Mouse (Mus musculus) right cerebral cortex, postnatal 25 days (tissue): Measurements from ENCODE around the gene Gng10.

ENCODE experiments used
- DNase-seq: peaks from one replicate; pipeline ENCODE4 v3.0.0; 2022

Gng10 gene

DNA sequence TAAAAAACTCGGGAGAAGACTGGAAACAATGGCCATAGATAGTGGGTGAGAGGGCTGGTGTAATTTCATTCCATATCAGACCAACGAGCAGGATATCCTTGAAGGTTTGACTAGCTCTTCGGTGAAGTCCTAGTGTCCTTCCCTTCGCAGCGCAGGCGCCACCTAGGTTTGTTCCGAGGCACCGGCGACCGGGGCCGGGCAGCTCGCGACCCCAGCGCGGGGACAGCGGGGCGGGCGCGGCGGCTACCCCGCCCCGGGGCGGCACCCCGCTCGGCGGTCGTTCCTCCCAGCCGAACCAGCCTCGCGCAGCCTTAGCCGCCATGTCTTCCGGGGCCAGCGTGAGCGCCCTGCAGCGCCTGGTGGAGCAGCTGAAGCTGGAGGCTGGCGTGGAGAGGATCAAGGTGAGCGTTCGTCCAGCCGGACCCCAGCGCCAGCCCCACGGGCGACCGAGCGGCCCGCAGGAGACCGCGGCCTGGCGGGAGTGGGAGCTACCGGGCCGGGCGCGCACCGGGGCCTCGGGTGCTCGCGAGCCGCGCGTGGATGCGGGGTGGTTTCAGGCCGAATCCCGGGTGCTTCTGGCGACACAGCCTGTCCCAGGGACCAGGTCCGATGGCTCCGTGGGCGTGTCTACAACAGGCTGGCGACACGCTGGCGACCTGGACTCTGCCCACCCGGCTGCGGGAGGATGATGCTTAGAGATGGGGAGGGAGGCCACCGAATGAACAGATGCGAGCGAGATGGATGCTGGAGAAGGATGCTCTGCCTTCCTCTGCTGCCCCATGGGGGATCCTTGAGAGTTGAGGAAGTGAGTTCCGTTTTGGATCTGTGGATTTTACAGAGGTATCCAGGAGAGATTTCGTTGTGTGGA lies at the start of gene Gng10:
TSS of gene Gng10 (plus strand) at position 171 of the 868 bp plus-strand sequence.
- DNase-seq = peak; percentile 85

DNA sequence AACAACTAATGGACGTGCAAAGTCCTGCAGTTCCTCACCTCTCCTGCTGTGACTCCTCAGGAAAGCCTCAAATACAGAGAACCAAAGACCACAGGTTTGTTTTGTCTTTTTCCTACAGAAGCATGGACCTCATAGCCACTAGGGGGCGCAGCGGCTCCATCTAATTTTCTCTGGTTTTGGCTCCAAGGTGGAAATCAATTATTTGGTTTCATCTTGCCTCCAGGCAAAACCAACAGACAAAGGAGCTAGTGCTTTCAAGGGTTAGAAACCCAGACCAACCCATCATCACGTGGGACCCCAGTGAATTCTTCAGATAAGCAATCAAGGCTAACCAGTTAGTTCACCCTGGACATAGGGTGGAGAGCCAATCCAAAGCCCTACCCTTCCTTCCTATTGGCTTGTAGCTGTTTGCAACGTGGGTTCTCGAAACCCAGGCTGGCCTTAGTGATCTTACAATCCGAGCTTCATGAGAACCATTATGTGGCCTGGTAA lies 49.7 kb upstream of the Gng10 start:
- peak; percentile 54 for DNase-seq

DNA sequence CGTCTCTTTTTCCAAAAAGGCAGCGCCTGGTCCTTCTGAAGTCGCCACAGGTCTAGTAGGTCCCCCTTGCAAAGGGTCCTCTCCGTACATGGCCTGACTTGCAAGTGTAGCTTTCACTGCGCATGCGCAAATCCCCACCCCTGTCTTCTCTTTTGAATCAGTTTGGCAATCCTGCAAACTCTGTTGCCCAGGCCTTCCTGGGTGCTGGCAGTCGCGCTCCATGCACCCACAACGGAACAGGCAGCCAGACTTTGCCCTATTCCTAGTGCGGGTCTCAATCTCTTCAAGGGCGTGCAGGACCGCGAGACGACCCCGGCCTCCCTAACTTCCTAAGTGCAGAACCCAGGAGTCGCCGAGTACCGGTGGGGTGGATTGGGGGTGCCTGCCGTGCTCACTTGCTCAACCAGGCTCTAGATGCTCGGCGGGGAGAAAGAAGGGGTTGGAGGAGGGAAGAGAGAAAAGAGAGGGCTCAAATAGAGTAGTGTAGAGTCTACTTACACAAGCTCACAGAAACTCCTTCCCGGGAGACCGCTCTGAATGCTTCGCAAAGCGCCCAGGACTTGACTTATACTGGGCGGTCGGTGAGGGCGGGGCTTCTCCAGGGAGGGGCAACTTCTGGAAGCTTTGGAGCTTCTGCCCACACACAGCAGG lies 48.2 kb upstream of the Gng10 start, which contains the start of gene Ptgr1:
TSS of gene Ptgr1 (minus strand) at position 580 of the 651 bp plus-strand sequence.
- DNase-seq = peak; percentile 63

DNA sequence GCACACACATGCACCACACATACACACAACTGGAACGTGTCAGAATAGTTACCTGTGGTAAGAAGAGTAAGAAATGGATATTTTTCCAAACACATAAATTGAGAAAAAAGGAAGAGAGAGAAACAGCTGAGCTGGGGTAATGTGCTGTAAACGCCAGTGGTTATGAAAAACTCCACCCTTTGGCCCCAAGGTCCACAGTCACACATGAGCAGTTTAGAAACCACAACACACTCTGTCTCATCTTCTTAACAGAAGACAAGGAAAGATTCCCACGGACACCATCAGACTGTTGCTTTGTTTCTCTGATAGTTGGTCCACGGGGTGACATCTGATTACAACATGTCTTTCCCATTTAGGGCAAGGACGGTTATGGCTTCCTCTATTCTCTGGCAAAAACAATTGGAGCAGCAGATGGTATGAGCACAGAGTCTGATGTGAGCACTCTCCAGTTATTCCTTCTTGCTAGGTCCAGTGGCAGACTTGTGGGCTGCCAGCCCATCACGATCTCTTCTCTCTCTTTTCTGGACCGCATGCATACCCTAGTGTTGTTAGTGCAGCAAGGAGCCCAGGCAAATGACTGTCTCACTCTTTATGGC lies 45.5 kb upstream of the Gng10 start:
- DNase-seq = no peak

GRCm38 (mm10) chr4:58990609-58991434 lies 44.1 kb upstream of the Gng10 start:
- DNase-seq = no peak

GRCm38 (mm10) chr4:58992195-58992594 lies 42.7 kb upstream of the Gng10 start:
- no peak for DNase-seq

GRCm38 (mm10) chr4:58994762-58995161 lies 40.1 kb upstream of the Gng10 start, which contains the start of gene Dnajc25:
Gene Dnajc25 (plus strand): TSS chr4:58995062.
- no peak for DNase-seq

GRCm38 (mm10) chr4:58995251-58995693 lies 39.6 kb upstream of the Gng10 start:
- DNase-seq = no peak

- DNase-seq = no peak
Measured at GRCm38 (mm10) chr4:58997081-58997480, 37.8 kb upstream of the Gng10 start.

- no peak for DNase-seq
Measured at GRCm38 (mm10) chr4:58998688-58999087, 36.2 kb upstream of the Gng10 start.

- peak; percentile 72 for DNase-seq
Measured at GRCm38 (mm10) chr4:58999686-59000085, 35.2 kb upstream of the Gng10 start.

DNA sequence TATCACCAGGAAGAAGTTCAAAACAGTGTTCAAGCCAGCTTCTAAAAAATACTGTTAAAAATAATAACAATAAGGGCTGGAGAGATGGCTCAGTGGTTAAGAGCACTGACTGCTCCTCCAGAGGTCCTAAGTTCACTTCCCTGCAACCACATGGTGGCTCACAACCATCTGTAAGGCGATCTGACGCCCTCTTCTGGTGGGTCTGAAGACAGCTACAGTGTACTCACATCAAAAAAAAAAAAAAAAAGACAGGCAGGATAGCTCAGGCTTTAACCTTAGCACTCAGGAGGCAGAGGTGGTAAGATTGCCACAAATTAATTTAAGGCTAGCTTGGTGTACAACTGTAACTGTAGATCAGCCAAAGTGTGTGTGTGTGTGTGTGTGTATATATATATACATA lies 34.3 kb upstream of the Gng10 start:
- no peak for DNase-seq

- DNase-seq = peak; percentile 94
Measured at GRCm38 (mm10) chr4:59002948-59003805, 31.7 kb upstream of the Gng10 start, which contains the start of gene Gm20503. Gene Gm20503 (plus strand): TSS chr4:59003210.

GRCm38 (mm10) chr4:59003806-59004200 lies 31.1 kb upstream of the Gng10 start:
- DNase-seq = no peak

DNA sequence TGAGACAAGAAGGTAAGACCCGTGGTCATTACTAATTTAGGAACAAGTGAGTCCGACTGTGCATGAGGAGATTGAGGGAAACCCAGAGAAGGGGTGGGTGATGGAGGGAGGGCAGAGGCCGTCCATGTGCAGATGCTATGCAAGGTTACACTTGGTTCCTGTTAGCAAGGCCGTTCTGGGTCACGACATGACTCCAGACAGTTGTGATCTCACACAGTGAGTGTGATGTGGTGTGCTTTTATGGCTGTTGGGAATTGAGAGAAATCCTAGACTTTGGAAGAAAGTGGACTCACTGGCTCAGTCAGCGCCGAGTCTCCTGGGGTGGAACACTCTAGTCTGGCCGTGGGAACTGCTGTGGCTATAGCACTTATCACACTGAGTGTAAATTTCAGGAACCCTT lies 28.7 kb upstream of the Gng10 start:
- DNase-seq = no peak

DNA sequence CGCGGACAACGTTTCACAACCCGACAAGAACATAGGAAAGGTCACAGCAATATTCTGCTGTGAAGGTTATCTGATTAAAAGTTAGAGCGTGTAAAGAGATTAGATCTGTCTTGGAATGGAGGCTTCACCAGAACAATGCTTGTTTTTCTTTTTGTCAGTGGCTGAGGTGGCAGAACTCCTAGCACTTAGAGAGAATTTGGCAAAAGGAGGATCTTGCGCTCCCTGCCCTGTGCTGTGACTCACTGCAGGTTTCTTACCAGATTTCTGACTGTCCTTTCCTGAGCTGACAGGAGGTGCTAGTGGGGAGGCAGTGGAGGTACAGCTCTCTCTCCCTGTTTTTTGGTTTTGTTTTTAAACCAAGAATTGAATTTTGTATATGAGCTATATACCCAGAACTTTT lies 27.9 kb upstream of the Gng10 start:
- DNase-seq = no peak

- DNase-seq = no peak
Measured at GRCm38 (mm10) chr4:59007974-59008373, 26.9 kb upstream of the Gng10 start.

DNA sequence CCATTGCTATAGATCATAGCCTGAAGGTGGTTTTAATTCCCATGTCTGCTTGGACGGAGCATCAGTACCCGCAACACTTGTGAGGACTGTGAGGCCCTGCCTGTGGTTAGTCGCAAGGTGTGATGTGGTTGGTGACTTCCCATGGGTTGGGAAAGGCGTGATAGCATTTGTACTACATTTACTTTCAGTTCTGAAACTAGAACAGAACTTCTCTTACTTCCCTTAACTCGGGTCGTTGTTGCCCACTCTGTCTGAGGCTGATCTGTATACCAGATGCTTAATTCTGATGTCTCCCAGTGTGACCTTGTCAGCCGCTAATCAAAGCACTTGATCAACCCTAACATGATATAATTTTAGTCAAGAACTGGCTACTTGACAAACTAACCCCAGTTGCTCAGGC lies 25.7 kb upstream of the Gng10 start:
- DNase-seq = no peak

DNA sequence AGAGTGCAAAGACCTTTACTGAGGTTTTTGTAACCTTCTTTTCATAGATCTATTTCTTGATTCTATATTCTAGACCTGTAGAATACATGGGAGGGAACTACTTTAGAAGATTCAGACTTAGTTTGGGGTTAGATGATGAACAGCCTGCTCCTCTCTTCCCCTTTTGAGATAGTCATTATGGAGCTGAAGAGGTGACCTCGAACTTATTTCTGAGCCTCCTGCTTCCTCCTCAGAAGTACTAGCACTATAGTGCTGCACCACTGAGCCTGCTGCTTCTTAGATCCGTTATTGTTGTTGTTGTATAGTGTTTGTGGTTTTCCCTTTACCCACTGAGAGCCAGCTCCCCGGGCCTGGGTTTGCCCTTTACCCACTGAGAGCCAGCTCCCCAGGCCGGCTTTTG lies 25.2 kb upstream of the Gng10 start:
- DNase-seq = no peak

GRCm38 (mm10) chr4:59011446-59011845 lies 23.4 kb upstream of the Gng10 start:
- DNase-seq = no peak

- no peak for DNase-seq
Measured at GRCm38 (mm10) chr4:59015181-59015580, 19.7 kb upstream of the Gng10 start.
